Mouse (Mus musculus) cerebellum, adult 2 months (tissue): ENCODE measurements around the gene Adamtsl4.

Experiments
- CTCF ChIP-seq: fragments of 200-500 bp; IDR thresholded peaks from 2 replicates; pipeline ENCODE4 v1.5.1; 2011; ENCODE audit warnings: low read depth, mild to moderate bottlenecking, control low read depth, low read length, moderate library complexity, borderline replicate concordance; ENCODE audit not compliant: insufficient read depth
- POLR2A ChIP-seq: fragments of 200-500 bp; IDR thresholded peaks from 2 replicates; pipeline ENCODE4 v1.6.1; 2011; ENCODE audit warnings: low read length, control low read depth, borderline replicate concordance; ENCODE audit not compliant: insufficient read depth

DNA sequence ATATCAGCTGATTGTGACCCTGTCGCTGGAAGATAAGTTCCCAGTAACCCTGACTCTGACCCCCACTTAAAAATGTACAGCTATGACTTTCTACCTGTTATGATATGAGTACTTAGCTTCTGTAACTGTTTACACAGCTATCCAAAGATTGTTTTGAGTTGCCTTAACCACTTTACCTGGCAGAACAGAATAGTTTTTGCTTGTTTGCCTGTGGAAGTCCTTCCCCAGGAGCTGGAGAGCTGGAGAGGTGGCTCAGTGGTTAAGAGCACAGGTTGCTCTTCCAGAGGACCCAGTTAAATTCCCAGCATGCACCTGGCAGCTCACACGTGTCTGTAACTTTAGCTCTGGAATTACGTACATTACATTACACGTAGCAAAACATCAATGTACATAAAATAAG is 16.9 kb upstream of the Adamtsl4 start:
- TF ChIP-seq CTCF (no peak), POLR2A (no peak)
